11 mouse cellular contexts compared by ENCODE assay signal in the genomic region with DNA sequence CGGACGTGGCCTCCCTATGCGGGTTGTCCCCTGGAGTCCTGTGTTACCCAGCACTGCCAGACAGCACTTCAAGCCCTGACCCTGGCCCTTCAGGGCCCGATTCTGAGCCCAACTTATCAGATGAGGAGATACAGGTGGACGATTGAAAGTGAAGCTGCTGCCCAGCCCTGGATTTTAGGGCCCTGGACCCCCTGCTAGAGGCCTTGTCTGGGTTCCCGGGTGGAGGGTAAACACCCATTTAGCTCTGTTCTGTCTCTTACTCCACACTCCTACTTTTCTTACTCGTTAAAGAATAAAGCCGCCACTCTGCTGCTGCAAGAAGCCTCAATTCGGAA. TPM values are rescaled to one million over a fixed set of nuclear protein-coding genes. Genes with fewer than 3 reads are reported as not detected.
DNase-seq lines count a peak whose midpoint lies in the region; ATAC-seq lines count a peak whose summit lies in the region.
"Had no signal": no experiment of that assay in that cellular context is flagged by ENCODE, and none has a peak within 500 bp of the region (broad histone marks: within the 10 kb centered on the region; RNA-seq: fewer than 3 reads in every experiment).

No protein-coding gene starts in this region.

- DNase-seq in kidney, postnatal 4 days, result no peak
- DNase-seq in intestine, embryonic 14.5 days (ENCODE audit: low spot score), result no peak
- DNase-seq in midbrain, embryonic 14.5 days, result no peak
- no peak for DNase-seq in layer of hippocampus, postnatal 25 days (ENCODE audit: extremely low spot score in 1 of 2, low spot score in 1 of 2)
- no peak for DNase-seq in layer of hippocampus, postnatal 36 days
- no peak for DNase-seq in frontal cortex, postnatal 25 days (ENCODE audit: low spot score in 2 of 2)
- DNase-seq: retina, postnatal 1 day had no signal

- peaks cover 41% of the 10 kb centered on the region for H3K4me1 ChIP-seq in kidney, embryonic 14.5 days (ENCODE audit: control insufficient read depth, insufficient read depth, low read length)
- peaks cover 33% of the 10 kb centered on the region for H3K4me1 ChIP-seq in embryonic facial prominence, embryonic 12.5 days
- peaks cover 12% of the 10 kb centered on the region for H3K4me1 ChIP-seq in intestine, embryonic 14.5 days (replicated peaks; ENCODE audit: control insufficient read depth, insufficient read depth, low read length)
- H3K4me1 ChIP-seq in midbrain, embryonic 14.5 days (ENCODE audit: control insufficient read depth, insufficient read depth, low read length), result no peaks in the 10 kb centered on the region

- peaks cover 27% of the 10 kb centered on the region; the same call in 1 of the 2 replicates for H3K27me3 ChIP-seq in kidney, embryonic 14.5 days (ENCODE audit: control insufficient read depth, insufficient read depth, low read length)
- peaks cover 81% of the 10 kb centered on the region for H3K27me3 ChIP-seq in embryonic facial prominence, embryonic 12.5 days
- H3K27me3 ChIP-seq in intestine, embryonic 14.5 days (replicated peaks; ENCODE audit: control insufficient read depth, insufficient read depth, low read length), result peaks cover 76% of the 10 kb centered on the region
- peaks cover 76% of the 10 kb centered on the region for H3K27me3 ChIP-seq in midbrain, embryonic 14.5 days (ENCODE audit: control insufficient read depth, insufficient read depth, low read length)

- H3K9ac ChIP-seq in kidney, embryonic 14.5 days (ENCODE audit: low read depth, low read length), result peak overlapping the region; percentile 2; the same call in 1 of the 2 replicates
- H3K9ac ChIP-seq in embryonic facial prominence, embryonic 12.5 days, result no peak overlapping the region
- 0 out of 2 replicates have a peak overlapping the region, but pooled peaks have one; percentile 16 for H3K9ac ChIP-seq in intestine, embryonic 14.5 days (ENCODE audit: low read length)
- H3K9ac ChIP-seq in midbrain, embryonic 14.5 days (replicated peaks; ENCODE audit: low read length), result no peak overlapping the region

- no peak overlapping the region for H3K27ac ChIP-seq in kidney, embryonic 14.5 days (ENCODE audit: low read depth, low read length)
- H3K27ac ChIP-seq in embryonic facial prominence, embryonic 12.5 days, result no peak overlapping the region
- no peak overlapping the region for H3K27ac ChIP-seq in intestine, embryonic 14.5 days (ENCODE audit: low read depth)
- no peak overlapping the region for H3K27ac ChIP-seq in midbrain, embryonic 14.5 days (replicated peaks; ENCODE audit: low read depth, low read length)

- 22% methylated on average over 9 of the region's 9 CpGs for WGBS in kidney, embryonic 14.5 days
- 5% methylated on average over 9 of the region's 9 CpGs for WGBS in embryonic facial prominence, embryonic 12.5 days
- 11% methylated on average over 9 of the region's 9 CpGs for WGBS in intestine, embryonic 14.5 days
- WGBS in midbrain, embryonic 14.5 days, result 3% methylated on average over 9 of the region's 9 CpGs

- peak overlapping the region; percentile 33; the same call in 1 of the 2 replicates for H3K4me3 ChIP-seq in kidney, embryonic 14.5 days (ENCODE audit: low read length)
- peak overlapping the region; percentile 25 for H3K4me3 ChIP-seq in embryonic facial prominence, embryonic 12.5 days
- peak overlapping the region; percentile 27 for H3K4me3 ChIP-seq in intestine, embryonic 14.5 days (ENCODE audit: low read depth, low read length)
- H3K4me3 ChIP-seq in midbrain, embryonic 14.5 days (replicated peaks; ENCODE audit: low read depth, low read length), result no peak overlapping the region; the same call in 1 of the 2 replicates

- ATAC-seq in kidney, embryonic 14.5 days (ENCODE audit: low FRiP score, low TSS enrichment), result no peak
- no peak for ATAC-seq in embryonic facial prominence, embryonic 12.5 days (ENCODE audit: insufficient number of reproducible peaks, insufficient read depth, low FRiP score, low TSS enrichment)
- no peak for ATAC-seq in intestine, embryonic 14.5 days (replicated peaks; ENCODE audit: low FRiP score, low TSS enrichment, low read depth)
- ATAC-seq in midbrain, embryonic 14.5 days (ENCODE audit: low FRiP score, low TSS enrichment), result no peak

- no peaks in the 10 kb centered on the region for H3K9me3 ChIP-seq in kidney, embryonic 14.5 days (ENCODE audit: control insufficient read depth, low read length)
- no peaks in the 10 kb centered on the region for H3K9me3 ChIP-seq in embryonic facial prominence, embryonic 12.5 days
- H3K9me3 ChIP-seq in intestine, embryonic 14.5 days (ENCODE audit: control insufficient read depth, low read length), result no peaks in the 10 kb centered on the region
- H3K9me3 ChIP-seq in midbrain, embryonic 14.5 days (ENCODE audit: control insufficient read depth, low read length), result no peaks in the 10 kb centered on the region

- H3K36me3 ChIP-seq in kidney, embryonic 14.5 days (ENCODE audit: control insufficient read depth, insufficient read depth, low read length), result 0 out of 2 replicates have a peak, but pooled peaks cover under 1% of the 10 kb centered on the region
- no peaks in the 10 kb centered on the region for H3K36me3 ChIP-seq in embryonic facial prominence, embryonic 12.5 days
- no peaks in the 10 kb centered on the region for H3K36me3 ChIP-seq in intestine, embryonic 14.5 days (ENCODE audit: control insufficient read depth, insufficient read depth, low read length)
- H3K36me3 ChIP-seq in midbrain, embryonic 14.5 days (ENCODE audit: control insufficient read depth, insufficient read depth, low read length), result no peaks in the 10 kb centered on the region

- H3K4me2 ChIP-seq in kidney, embryonic 14.5 days (replicated peaks; ENCODE audit: low read depth, low read length), result peak overlapping the region; percentile 49
- peak overlapping the region; percentile 40 for H3K4me2 ChIP-seq in embryonic facial prominence, embryonic 12.5 days (replicated peaks)
- H3K4me2 ChIP-seq in intestine, embryonic 14.5 days (ENCODE audit: low read length), result peak overlapping the region; percentile 44
- H3K4me2 ChIP-seq in midbrain, embryonic 14.5 days (ENCODE audit: low read length), result peak overlapping the region; percentile 25; the same call in 1 of the 2 replicates

RNA-seq across cellular contexts. Expression of a gene that starts 1.7 kb away (rescaled TPM):
- polyA plus RNA-seq in kidney, embryonic 14.5 days (2014; fragmentation: Nextera tagmentation; extraction: Ambion mirVana), result 8.3 and 8.8 TPM in 2 replicates
- 0.57 and 1.1 TPM in 2 replicates for polyA plus RNA-seq in embryonic facial prominence, embryonic 12.5 days (2016; fragmentation: Nextera tagmentation; extraction: Ambion mirVana)
- 1.1 and 1.4 TPM in 2 replicates for polyA plus RNA-seq in intestine, embryonic 14.5 days (2014; fragmentation: Nextera tagmentation; extraction: Ambion mirVana)
- not detected in 2 replicates for polyA plus RNA-seq in midbrain, embryonic 14.5 days (2014; fragmentation: Nextera tagmentation; extraction: Ambion mirVana)
- total RNA-seq in layer of hippocampus, postnatal 25 days (2021), result under 1 TPM in 1 of 2 experiments, not detected in 1; 0.77 TPM
- total RNA-seq in layer of hippocampus, postnatal 36 days (2021), result under 1 TPM in 1 of 2 experiments, not detected in 1; 0.48 TPM

RNA-seq across cellular contexts. Expression of a gene that starts 10.2 kb away (rescaled TPM):
- polyA plus RNA-seq in kidney, embryonic 14.5 days (2014; fragmentation: Nextera tagmentation; extraction: Ambion mirVana), result 36.7 and 51.2 TPM in 2 replicates
- polyA plus RNA-seq in embryonic facial prominence, embryonic 12.5 days (2016; fragmentation: Nextera tagmentation; extraction: Ambion mirVana), result 41.0 and 44.4 TPM in 2 replicates
- polyA plus RNA-seq in intestine, embryonic 14.5 days (2014; fragmentation: Nextera tagmentation; extraction: Ambion mirVana), result 45.5 and 46.9 TPM in 2 replicates
- 43.5 and 58.8 TPM in 2 replicates for polyA plus RNA-seq in midbrain, embryonic 14.5 days (2014; fragmentation: Nextera tagmentation; extraction: Ambion mirVana)
- total RNA-seq in layer of hippocampus, postnatal 25 days (2021), result 10 to 100 TPM; 30.3 to 33.0 TPM
- 10 to 100 TPM; 33.9 to 34.9 TPM for total RNA-seq in layer of hippocampus, postnatal 36 days (2021)

RNA-seq across cellular contexts. Expression of a gene that starts 13.5 kb away (rescaled TPM):
- 1.6 and 2.4 TPM in 2 replicates for polyA plus RNA-seq in kidney, embryonic 14.5 days (2014; fragmentation: Nextera tagmentation; extraction: Ambion mirVana)
- polyA plus RNA-seq in embryonic facial prominence, embryonic 12.5 days (2016; fragmentation: Nextera tagmentation; extraction: Ambion mirVana), result 2.9 and 4.1 TPM in 2 replicates
- polyA plus RNA-seq in intestine, embryonic 14.5 days (2014; fragmentation: Nextera tagmentation; extraction: Ambion mirVana), result 2.0 and 2.9 TPM in 2 replicates
- 4.2 and 6.2 TPM in 2 replicates for polyA plus RNA-seq in midbrain, embryonic 14.5 days (2014; fragmentation: Nextera tagmentation; extraction: Ambion mirVana)
- 10 to 100 TPM in 1 of 2 experiments, 1 to 10 TPM in 1; 5.8 to 10.7 TPM for total RNA-seq in layer of hippocampus, postnatal 25 days (2021)
- 1 to 10 TPM; 8.0 to 8.2 TPM for total RNA-seq in layer of hippocampus, postnatal 36 days (2021)

RNA-seq across cellular contexts. Expression of a gene that starts 13.5 kb away (rescaled TPM):
- 2.4 and 3.5 TPM in 2 replicates for polyA plus RNA-seq in kidney, embryonic 14.5 days (2014; fragmentation: Nextera tagmentation; extraction: Ambion mirVana)
- 3.5 and 4.2 TPM in 2 replicates for polyA plus RNA-seq in embryonic facial prominence, embryonic 12.5 days (2016; fragmentation: Nextera tagmentation; extraction: Ambion mirVana)
- 2.1 and 2.6 TPM in 2 replicates for polyA plus RNA-seq in intestine, embryonic 14.5 days (2014; fragmentation: Nextera tagmentation; extraction: Ambion mirVana)
- 4.3 and 4.8 TPM in 2 replicates for polyA plus RNA-seq in midbrain, embryonic 14.5 days (2014; fragmentation: Nextera tagmentation; extraction: Ambion mirVana)
- total RNA-seq in layer of hippocampus, postnatal 25 days (2021), result 1 to 10 TPM; 5.4 to 8.2 TPM
- total RNA-seq in layer of hippocampus, postnatal 36 days (2021), result 1 to 10 TPM; 5.8 to 7.0 TPM

RNA-seq across cellular contexts. Expression of a gene that starts 17.8 kb away (rescaled TPM):
- not detected in 2 replicates for polyA plus RNA-seq in kidney, embryonic 14.5 days (2014; fragmentation: Nextera tagmentation; extraction: Ambion mirVana)
- polyA plus RNA-seq in embryonic facial prominence, embryonic 12.5 days (2016; fragmentation: Nextera tagmentation; extraction: Ambion mirVana), result 8.2 and 11.8 TPM in 2 replicates
- 36.4 and 43.1 TPM in 2 replicates for polyA plus RNA-seq in intestine, embryonic 14.5 days (2014; fragmentation: Nextera tagmentation; extraction: Ambion mirVana)
- not detected in 2 replicates for polyA plus RNA-seq in midbrain, embryonic 14.5 days (2014; fragmentation: Nextera tagmentation; extraction: Ambion mirVana)
- not detected for total RNA-seq in layer of hippocampus, postnatal 25 days (2021)
- total RNA-seq in layer of hippocampus, postnatal 36 days (2021), result not detected
- total RNA-seq: gastrocnemius, postnatal 14 days; left cerebral cortex, postnatal 14 days had no signal

Comparison
In these comparisons a context has a peak if more than half of its experiments do, and no peak if none do; other contexts are left out.
1. H3K9ac ChIP-seq: peak in kidney, embryonic 14.5 days (single experiment) and intestine, embryonic 14.5 days (single experiment); none in embryonic facial prominence, embryonic 12.5 days (single experiment) and midbrain, embryonic 14.5 days (single experiment).
2. Peak in every context shown above with its lines, with median percentiles within 50 percentile points of each other: H3K4me2 ChIP-seq.